25 mouse cellular contexts compared by ENCODE assay signal in genomic region chr16:88074716-88075115, GRCm38 (mm10).
DNase-seq lines count a peak whose midpoint lies in the region; ATAC-seq and TF ChIP-seq lines count a peak whose summit lies in the region.
"Had no signal": no experiment of that assay in that cellular context is flagged by ENCODE, and none has a peak within 500 bp of the region (broad histone marks: within the 10 kb centered on the region; RNA-seq: fewer than 3 reads in every experiment).

No protein-coding gene starts in this region.

- no peak overlapping the region for H3K27ac ChIP-seq in midbrain, postnatal 0 days (ENCODE audit: low read depth, low read length)
- H3K27ac ChIP-seq in midbrain, embryonic 13.5 days: no peak overlapping the region
- H3K27ac ChIP-seq in forebrain, embryonic 12.5 days: no peak overlapping the region
- H3K27ac ChIP-seq: embryonic facial prominence, embryonic 10.5 days; forebrain, embryonic 10.5 days; hindbrain, embryonic 12.5 days; kidney, postnatal 0 days; limb, embryonic 12.5 days; liver, embryonic 12.5 days; midbrain, embryonic 10.5 days; neural tube, embryonic 15.5 days had no signal

- 75% methylated on average over 5 of the region's 5 CpGs for WGBS in midbrain, postnatal 0 days
- 87% methylated on average over 5 of the region's 5 CpGs for WGBS in midbrain, embryonic 13.5 days
- WGBS in forebrain, embryonic 12.5 days: 87% methylated on average over 5 of the region's 5 CpGs

- H3K36me3 ChIP-seq in midbrain, postnatal 0 days (ENCODE audit: insufficient read depth, low read length): no peaks in the 10 kb centered on the region
- H3K36me3 ChIP-seq in midbrain, embryonic 13.5 days: no peaks in the 10 kb centered on the region
- H3K36me3 ChIP-seq in forebrain, embryonic 12.5 days (replicated peaks): no peaks in the 10 kb centered on the region
- H3K36me3 ChIP-seq: embryonic facial prominence, embryonic 10.5 days; forebrain, embryonic 10.5 days; hindbrain, embryonic 12.5 days; limb, embryonic 12.5 days; liver, embryonic 12.5 days; midbrain, embryonic 10.5 days; neural tube, embryonic 15.5 days had no signal

- no peaks in the 10 kb centered on the region for H3K27me3 ChIP-seq in midbrain, postnatal 0 days (ENCODE audit: insufficient read depth, low read length)
- H3K27me3 ChIP-seq in midbrain, embryonic 13.5 days: no peaks in the 10 kb centered on the region
- H3K27me3 ChIP-seq in forebrain, embryonic 12.5 days: no peaks in the 10 kb centered on the region
- H3K27me3 ChIP-seq: hindbrain, embryonic 12.5 days; limb, embryonic 12.5 days; liver, embryonic 12.5 days; neural tube, embryonic 15.5 days; Patski had no signal

- H3K4me1 ChIP-seq in midbrain, postnatal 0 days (ENCODE audit: insufficient read depth, low read length): no peaks in the 10 kb centered on the region
- H3K4me1 ChIP-seq in midbrain, embryonic 13.5 days (replicated peaks): no peaks in the 10 kb centered on the region
- no peaks in the 10 kb centered on the region for H3K4me1 ChIP-seq in forebrain, embryonic 12.5 days
- H3K4me1 ChIP-seq: embryonic facial prominence, embryonic 10.5 days; forebrain, embryonic 10.5 days; hindbrain, embryonic 12.5 days; limb, embryonic 12.5 days; liver, embryonic 12.5 days; midbrain, embryonic 10.5 days had no signal

- ATAC-seq in midbrain, postnatal 0 days (ENCODE audit: low FRiP score): no peak
- ATAC-seq in midbrain, embryonic 13.5 days: no peak
- no peak for ATAC-seq in forebrain, embryonic 12.5 days (ENCODE audit: low FRiP score)
- ATAC-seq: forebrain, postnatal 0 days; liver, embryonic 12.5 days; Patski had no signal

- no peaks in the 10 kb centered on the region for H3K9me3 ChIP-seq in midbrain, postnatal 0 days (ENCODE audit: low read length)
- H3K9me3 ChIP-seq in midbrain, embryonic 13.5 days: 0 out of 2 replicates have a peak, but pooled peaks cover 2% of the 10 kb centered on the region
- H3K9me3 ChIP-seq in forebrain, embryonic 12.5 days: no peaks in the 10 kb centered on the region
- H3K9me3 ChIP-seq: embryonic facial prominence, embryonic 10.5 days; forebrain, embryonic 10.5 days; hindbrain, embryonic 12.5 days; limb, embryonic 12.5 days; liver, embryonic 12.5 days; midbrain, embryonic 10.5 days; neural tube, embryonic 15.5 days had no signal

- no peak for TF ChIP-seq CTCF in midbrain, postnatal 0 days (IDR thresholded peaks at IDR 0.05)

- no peak overlapping the region for H3K9ac ChIP-seq in midbrain, postnatal 0 days (replicated peaks; ENCODE audit: low read length, poor library complexity, severe bottlenecking)
- H3K9ac ChIP-seq in midbrain, embryonic 13.5 days (replicated peaks): no peak overlapping the region
- no peak overlapping the region for H3K9ac ChIP-seq in forebrain, embryonic 12.5 days
- H3K9ac ChIP-seq: forebrain, postnatal 0 days; hindbrain, embryonic 12.5 days; limb, embryonic 12.5 days; liver, embryonic 12.5 days; neural tube, embryonic 15.5 days had no signal

- no peak overlapping the region for H3K4me2 ChIP-seq in midbrain, postnatal 0 days (ENCODE audit: low read depth, low read length, poor library complexity, severe bottlenecking)
- H3K4me2 ChIP-seq in midbrain, embryonic 13.5 days (replicated peaks): no peak overlapping the region
- H3K4me2 ChIP-seq in forebrain, embryonic 12.5 days: no peak overlapping the region
- H3K4me2 ChIP-seq: heart, embryonic 11.5 days; hindbrain, embryonic 12.5 days; limb, embryonic 12.5 days; liver, embryonic 12.5 days; neural tube, embryonic 15.5 days had no signal

- DNase-seq in adrenal gland, postnatal 36 days: peak; percentile 3 to 22
- no peak for DNase-seq in adrenal gland, postnatal 4 days (ENCODE audit: low spot score in 2 of 2)
- peak; percentile 9 for DNase-seq in heart, postnatal 4 days
- no peak for DNase-seq in heart, adult 9 months (ENCODE audit: low spot score in 2 of 2)
- DNase-seq in midbrain, postnatal 0 days (ENCODE audit: low spot score): peak; percentile 35
- DNase-seq: cerebellum, adult 2 months; forebrain, postnatal 0 days; kidney, adult 2 months; lung, adult 18-20 months; lung, postnatal 10 days; right cerebral cortex, adult 18-20 months; thymus, adult 2 months; thymus, postnatal 4 days had no signal

- no peak overlapping the region for H3K4me3 ChIP-seq in midbrain, postnatal 0 days (ENCODE audit: low read depth, low read length)
- no peak overlapping the region for H3K4me3 ChIP-seq in midbrain, embryonic 13.5 days (replicated peaks)
- no peak overlapping the region for H3K4me3 ChIP-seq in forebrain, embryonic 12.5 days (replicated peaks)
- H3K4me3 ChIP-seq: embryonic facial prominence, embryonic 10.5 days; forebrain, embryonic 10.5 days; hindbrain, embryonic 12.5 days; limb, embryonic 12.5 days; liver, embryonic 12.5 days; midbrain, embryonic 10.5 days; neural tube, embryonic 15.5 days had no signal

Comparison
In these comparisons a context has a peak if more than half of its experiments do, and no peak if none do; other contexts are left out.
1. DNase-seq: peak in adrenal gland, postnatal 36 days (2 of 2), heart, postnatal 4 days (single experiment) and midbrain, postnatal 0 days (single experiment); none in adrenal gland, postnatal 4 days (0 of 2) and heart, adult 9 months (0 of 2).